Mouse (Mus musculus) bone marrow macrophage, adult 2 months (primary cell): ENCODE measurements around the gene Iscu.

Source experiments
- CTCF ChIP-seq: IDR thresholded peaks from 2 replicates; pipeline ENCODE4 v1.5.1; 2012; ENCODE audit warnings: low read depth, mild to moderate bottlenecking, low read length, moderate library complexity
- POLR2A ChIP-seq: IDR thresholded peaks from 2 replicates; pipeline ENCODE4 v1.6.1; 2012; ENCODE audit warnings: mild to moderate bottlenecking, low read depth, low read length, borderline replicate concordance

- TF ChIP-seq POLR2A, result no peak
- no peak for TF ChIP-seq CTCF
Measured at GRCm38 (mm10) chr5:113723567-113724237, 48.8 kb upstream of the Iscu start.
